In the genomic region with DNA sequence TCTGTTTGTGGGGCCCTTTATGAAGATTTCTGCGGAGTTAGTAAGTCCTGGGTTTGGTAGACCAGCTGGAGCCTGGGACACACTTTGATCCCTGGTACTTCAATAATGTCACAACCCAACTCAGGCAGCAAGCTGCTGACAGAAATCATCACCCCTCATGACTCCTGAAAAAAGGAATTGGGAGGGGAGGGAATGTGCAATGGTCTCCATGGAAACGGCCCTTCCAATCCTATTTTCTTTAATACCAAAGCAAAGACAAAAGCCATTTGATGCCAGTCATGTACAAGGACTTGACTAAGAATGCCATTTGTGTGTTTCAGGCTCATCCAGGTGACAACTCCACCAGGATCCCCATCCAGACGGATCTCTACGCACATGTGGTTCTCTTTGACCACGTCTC, we compare ENCODE assay signal across 20 mouse cellular contexts. TPM values are rescaled to one million over a fixed set of nuclear protein-coding genes. Genes with fewer than 3 reads are reported as not detected.
"Had no signal": no experiment of that assay in that cellular context is flagged by ENCODE, and none has a peak within 500 bp of the region (broad histone marks: within the 10 kb centered on the region; RNA-seq: fewer than 3 reads in every experiment).

No protein-coding gene starts in this region.

- H3K27me3 ChIP-seq: liver, embryonic 13.5 days; neural tube, embryonic 13.5 days had no signal

- H3K9ac ChIP-seq: liver, embryonic 13.5 days; neural tube, embryonic 13.5 days had no signal

- H3K9me3 ChIP-seq: neural tube, embryonic 13.5 days had no signal

- H3K36me3 ChIP-seq: liver, embryonic 13.5 days; neural tube, embryonic 13.5 days had no signal

- H3K27ac ChIP-seq: kidney, postnatal 0 days; left cerebral cortex, adult 2 months; liver, embryonic 13.5 days; macrophage; neural tube, embryonic 13.5 days had no signal

- DNase-seq: kidney, adult 2 months; kidney, postnatal 25 days; layer of hippocampus, postnatal 36 days; liver, embryonic 13.5 days; lung, adult 2 months; lung, postnatal 14 days; right cerebral cortex, postnatal 25 days; thymus, adult 18-20 months; thymus, postnatal 14 days; thymus, postnatal 4 days had no signal

- ATAC-seq: intestine, postnatal 0 days had no signal

- H3K4me1 ChIP-seq: liver, embryonic 13.5 days; neural tube, embryonic 13.5 days had no signal

- H3K4me2 ChIP-seq: liver, embryonic 13.5 days; neural tube, embryonic 13.5 days had no signal

- H3K4me3 ChIP-seq: left cerebral cortex, adult 2 months; liver, embryonic 13.5 days; myocyte; neural tube, embryonic 13.5 days had no signal

RNA-seq across cellular contexts. Expression of gene Bmp3, which starts 52.7 kb away (rescaled TPM):
- total RNA-seq: megakaryocyte, adult 5-6 weeks; monocyte, adult 5-6 weeks; neutrophil, adult 5-6 weeks had no signal
- polyA plus RNA-seq: macrophage; myocyte; testis, adult 2 months had no signal
